Mouse (Mus musculus): ENCODE results near the gene Ppp2r5e.

Gene Ppp2r5e

DNA sequence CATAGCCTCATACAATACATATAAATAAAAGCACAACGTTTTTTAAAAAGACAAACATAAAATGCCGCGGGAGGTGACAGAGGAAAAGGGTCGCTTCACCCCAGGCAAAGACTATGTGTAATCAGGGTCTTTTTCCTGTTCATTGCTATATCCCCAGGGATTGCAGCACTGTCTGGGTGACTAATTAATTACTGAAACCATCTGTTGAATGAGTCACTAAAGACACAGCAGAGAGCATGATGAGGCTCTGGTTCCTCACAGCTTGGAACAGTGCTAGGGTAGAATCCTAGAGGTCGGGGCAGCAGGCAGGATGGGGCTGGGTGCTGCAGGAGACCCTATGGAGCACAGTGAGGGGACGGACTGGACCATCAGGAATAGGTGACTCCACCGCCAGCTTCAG is 170.2 kb downstream of the Ppp2r5e start:
- no peak for DNase-seq

GRCm38 (mm10) chr12:75424817-75425216 is 171.2 kb downstream of the Ppp2r5e start:
- DNase-seq = no peak

DNA sequence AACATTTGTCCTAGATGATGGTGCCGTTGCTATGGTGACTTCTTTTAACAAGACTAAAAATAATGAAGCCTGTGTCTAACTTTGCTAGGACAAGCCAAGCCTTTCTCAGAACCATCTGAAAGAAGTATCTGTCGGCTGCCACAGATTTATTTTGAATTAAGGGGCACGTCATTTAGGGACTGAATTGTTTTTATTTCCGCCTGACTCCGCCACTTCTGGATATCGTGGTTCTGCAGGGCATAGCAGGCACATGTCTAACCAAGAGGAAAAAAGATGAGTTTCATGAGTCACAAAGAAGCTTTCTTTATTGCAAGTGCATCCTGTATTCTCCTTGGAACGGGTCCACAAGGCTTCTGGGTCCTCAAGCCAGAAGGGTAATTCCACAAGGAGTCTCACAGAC is 171.7 kb downstream of the Ppp2r5e start:
- DNase-seq = no peak

GRCm38 (mm10) chr12:75416681-75417080 is 179.4 kb downstream of the Ppp2r5e start, which contains the start of gene Gphb5:
Gene Gphb5 (minus strand): TSS chr12:75416781.
- DNase-seq = no peak

- peak; percentile 59 for DNase-seq
Measured at GRCm38 (mm10) chr12:75414991-75415390, 181.1 kb downstream of the Ppp2r5e start.

GRCm38 (mm10) chr12:75412964-75413363 is 183.1 kb downstream of the Ppp2r5e start:
- DNase-seq = peak; percentile 74

Measured in lung, postnatal 36 days (tissue).